ENCODE assay signal across 8 mouse cellular contexts in the genomic region with DNA sequence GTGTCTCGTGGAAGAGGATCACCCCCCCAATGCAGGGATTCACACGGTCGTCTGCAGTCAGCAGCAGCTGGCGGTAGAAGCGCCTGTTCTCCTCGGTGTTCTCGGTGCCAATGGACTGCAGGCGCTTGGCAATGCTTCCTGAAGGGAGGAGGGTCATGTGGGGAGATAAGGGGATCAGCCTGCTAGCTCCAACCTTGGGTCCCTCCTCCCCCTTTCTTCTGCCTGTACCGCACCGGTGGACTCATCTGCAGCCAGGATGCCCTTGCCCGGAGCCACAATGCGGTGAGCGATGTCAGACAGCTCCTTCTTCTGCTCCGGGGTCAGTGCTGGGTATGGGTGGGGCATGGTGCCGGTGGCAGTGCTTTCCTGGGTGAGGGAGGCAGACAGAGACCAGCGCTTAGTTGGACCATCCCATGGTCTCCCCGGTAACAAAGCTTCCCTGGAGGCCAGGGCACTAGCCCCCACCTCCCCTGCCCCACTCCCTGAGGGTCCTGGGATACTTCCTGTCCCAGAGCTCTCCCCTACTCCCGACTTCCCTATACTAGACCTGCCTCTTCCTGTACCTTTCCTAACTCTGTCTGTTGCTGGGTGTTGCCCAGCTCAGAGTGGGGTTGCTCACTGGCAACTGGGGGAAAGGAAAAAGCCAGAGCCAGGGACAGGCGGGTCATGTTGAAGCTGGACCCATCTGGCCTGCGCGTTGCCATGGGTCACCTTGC. TPM values are rescaled to one million over a fixed set of nuclear protein-coding genes. Genes with fewer than 3 reads are reported as not detected.
A peak's percentile ranks its signal among the peaks of the same experiment; 100 is the strongest.
DNase-seq lines count a peak whose midpoint lies in the region; ATAC-seq and TF ChIP-seq lines count a peak whose summit lies in the region.

A gene (plus strand): TSS at position 258 of the 716 bp plus-strand sequence.

- peak within 1 kb of the TSS; percentile 95 for H3K4me2 ChIP-seq in lung, embryonic 14.5 days
- peak within 1 kb of the TSS; percentile 85 for H3K4me2 ChIP-seq in intestine, postnatal 0 days (replicated peaks; ENCODE audit: low read depth)
- H3K4me2 ChIP-seq in liver, embryonic 14.5 days (ENCODE audit: low read depth): peak within 1 kb of the TSS; percentile 99

- no peak for TF ChIP-seq POLR2A in cerebellum, adult 2 months (IDR thresholded peaks at IDR 0.05; ENCODE audit: borderline replicate concordance, insufficient read depth, low read length)

- peak within 1 kb of the TSS; percentile 92 for H3K9ac ChIP-seq in lung, embryonic 14.5 days
- peak within 1 kb of the TSS; percentile 68 for H3K9ac ChIP-seq in intestine, postnatal 0 days (ENCODE audit: low read depth, low read length)
- peak within 1 kb of the TSS; percentile 81 for H3K9ac ChIP-seq in liver, embryonic 14.5 days (replicated peaks)

- peak within 1 kb of the TSS; percentile 89 for H3K4me3 ChIP-seq in lung, embryonic 14.5 days (ENCODE audit: low read depth, low read length)
- H3K4me3 ChIP-seq in cerebellum, adult 2 months (replicated peaks; ENCODE audit: insufficient read depth, low read depth, low read length): peak within 1 kb of the TSS; percentile 100
- H3K4me3 ChIP-seq in intestine, postnatal 0 days (ENCODE audit: low read depth, low read length): peak within 1 kb of the TSS; percentile 86
- peak within 1 kb of the TSS; percentile 70 to 72 for H3K4me3 ChIP-seq in liver, embryonic 14.5 days (ENCODE audit: insufficient read depth in 1 of 2, low read depth in 2 of 2, low read length in 2 of 2)

- no peak for TF ChIP-seq EP300 in liver, embryonic 14.5 days (IDR thresholded peaks at IDR 0.05; ENCODE audit: low read depth)

- H3K4me1 ChIP-seq in lung, embryonic 14.5 days (ENCODE audit: insufficient read depth): peaks cover 5% of the 10 kb centered on the region
- H3K4me1 ChIP-seq in cerebellum, adult 2 months (ENCODE audit: control insufficient read depth, insufficient read depth, low read length): peaks cover 19% of the 10 kb centered on the region
- H3K4me1 ChIP-seq in intestine, postnatal 0 days (replicated peaks; ENCODE audit: control insufficient read depth, insufficient read depth, low read length): 0 out of 2 replicates have a peak, but pooled peaks cover 3% of the 10 kb centered on the region
- H3K4me1 ChIP-seq in liver, embryonic 14.5 days (replicated peaks; ENCODE audit: control insufficient read depth in 2 of 2, insufficient read depth in 2 of 2, low read length in 1 of 2): peaks cover 19 to 27% of the 10 kb centered on the region in 2 experiments

- WGBS in lung, embryonic 14.5 days: 13% methylated on average over 20 of the region's 21 CpGs
- under 1% methylated on average over 21 of the region's 21 CpGs for WGBS in cerebellum, adult 2 months
- WGBS in intestine, postnatal 0 days: 14% methylated on average over 21 of the region's 21 CpGs
- 7% methylated on average over 21 of the region's 21 CpGs for WGBS in liver, embryonic 14.5 days (ENCODE audit: insufficient replicate concordance)

- H3K36me3 ChIP-seq in lung, embryonic 14.5 days (ENCODE audit: insufficient read depth): peaks cover 39% of the 10 kb centered on the region
- H3K36me3 ChIP-seq in intestine, postnatal 0 days (ENCODE audit: control insufficient read depth, insufficient read depth): peaks cover 27% of the 10 kb centered on the region
- peaks cover 21% of the 10 kb centered on the region for H3K36me3 ChIP-seq in liver, embryonic 14.5 days (replicated peaks; ENCODE audit: control insufficient read depth, insufficient read depth, low read depth)

- ATAC-seq in lung, embryonic 14.5 days (ENCODE audit: insufficient read depth): no peak
- ATAC-seq in intestine, postnatal 0 days: no peak
- no peak for ATAC-seq in liver, embryonic 14.5 days (ENCODE audit: insufficient read depth)

- H3K27me3 ChIP-seq in lung, embryonic 14.5 days (ENCODE audit: insufficient read depth, low read length): no peaks in the 10 kb centered on the region
- H3K27me3 ChIP-seq in cerebellum, adult 2 months (ENCODE audit: control insufficient read depth, insufficient read depth, low read length): no peaks in the 10 kb centered on the region
- H3K27me3 ChIP-seq in intestine, postnatal 0 days (replicated peaks; ENCODE audit: control insufficient read depth, insufficient read depth, low read length): no peaks in the 10 kb centered on the region
- H3K27me3 ChIP-seq in liver, embryonic 14.5 days (ENCODE audit: control insufficient read depth, insufficient read depth, low read length): no peaks in the 10 kb centered on the region

- peak; percentile 19 for DNase-seq in lung, embryonic 14.5 days
- DNase-seq in lung, postnatal 14 days: no peak
- peak; percentile 70 for DNase-seq in cerebellum, adult 2 months
- no peak for DNase-seq in gonadal fat pad, adult 2 months (ENCODE audit: low read depth)
- DNase-seq in liver, embryonic 14.5 days (ENCODE audit: low read depth in 3 of 3, low spot score in 3 of 3): no peak
- DNase-seq in retina, postnatal 7 days (ENCODE audit: low read depth, low spot score): peak; percentile 72
- DNase-seq in spleen, adult 12 weeks (ENCODE audit: low spot score): no peak

- no peak for TF ChIP-seq CTCF in lung, embryonic 14.5 days (IDR thresholded peaks at IDR 0.05; ENCODE audit: low read depth)
- no peak for TF ChIP-seq CTCF in cerebellum, adult 2 months (IDR thresholded peaks at IDR 0.05; ENCODE audit: borderline replicate concordance, insufficient read depth, low read depth, low read length)
- no peak for TF ChIP-seq CTCF in intestine, postnatal 0 days (IDR thresholded peaks at IDR 0.05; ENCODE audit: low read depth)
- no peak for TF ChIP-seq CTCF in liver, embryonic 14.5 days (IDR thresholded peaks at IDR 0.05; ENCODE audit: low read depth)

- peak within 1 kb of the TSS; percentile 98 for H3K27ac ChIP-seq in lung, embryonic 14.5 days (ENCODE audit: low read depth)
- H3K27ac ChIP-seq in cerebellum, adult 2 months (ENCODE audit: insufficient read depth, low read length): peak within 1 kb of the TSS; percentile 99
- H3K27ac ChIP-seq in intestine, postnatal 0 days (ENCODE audit: low read depth, low read length): peak within 1 kb of the TSS; percentile 89
- H3K27ac ChIP-seq in liver, embryonic 14.5 days: peak within 1 kb of the TSS; percentile 84

- no peaks in the 10 kb centered on the region for H3K9me3 ChIP-seq in lung, embryonic 14.5 days (ENCODE audit: low read depth, low read length)
- H3K9me3 ChIP-seq in intestine, postnatal 0 days (ENCODE audit: control insufficient read depth): no peaks in the 10 kb centered on the region
- H3K9me3 ChIP-seq in liver, embryonic 14.5 days (ENCODE audit: control insufficient read depth, low read length): no peaks in the 10 kb centered on the region

RNA-seq across cellular contexts. Expression of the gene that starts here (rescaled TPM):
- polyA plus RNA-seq in lung, embryonic 14.5 days (2014; fragmentation: Nextera tagmentation; extraction: Ambion mirVana): 0.17 and 0.88 TPM in 2 replicates
- polyA plus RNA-seq in cerebellum, adult 2 months (2012; rRNA removed): 193 and 196 TPM in 2 replicates
- polyA plus RNA-seq in gonadal fat pad, adult 2 months (2012; rRNA removed): 11.8 and 27.3 TPM in 2 replicates
- polyA plus RNA-seq in intestine, postnatal 0 days (2015; fragmentation: Nextera tagmentation; extraction: Ambion mirVana): 0.97 and 1.2 TPM in 2 replicates
- 0.19 and 0.24 TPM in 2 replicates for polyA plus RNA-seq in liver, embryonic 14.5 days (2012; rRNA removed)
- polyA plus RNA-seq in liver, embryonic 14.5 days (2014; fragmentation: Nextera tagmentation; extraction: Ambion mirVana): not detected in 2 replicates

Comparison
In these comparisons a context has a peak if more than half of its experiments do, and no peak if none do; other contexts are left out.
1. Peak in DNase-seq, H3K4me3 ChIP-seq, H3K27ac ChIP-seq, H3K9ac ChIP-seq and H3K4me2 ChIP-seq in lung, embryonic 14.5 days; RNA of the gene not detected or under 1 TPM.
2. DNase-seq: peak in cerebellum, adult 2 months (2 of 2) and retina, postnatal 7 days (single experiment); none in lung, postnatal 14 days (single experiment), gonadal fat pad, adult 2 months (single experiment), liver, embryonic 14.5 days (0 of 3) and spleen, adult 12 weeks (single experiment).
3. Peak in every context shown above with its lines, with median percentiles within 50 percentile points of each other: H3K27ac ChIP-seq, H3K4me2 ChIP-seq, H3K4me3 ChIP-seq and H3K9ac ChIP-seq.